Mouse (Mus musculus) hindbrain, postnatal 0 days (tissue): ENCODE results near the gene Sfxn3. TPM values are rescaled to one million over a fixed set of nuclear protein-coding genes. Genes with fewer than 3 reads are reported as not detected.

ENCODE experiments used
- ATAC-seq: fragments of 200-750 bp; cut with Nextera tagmentation; 2 replicates; pipeline ENCODE4 v1.8.0; 2017; ENCODE audit warnings: mild to moderate bottlenecking, moderate TSS enrichment, moderate library complexity
- DNase-seq: peaks from one replicate; pipeline ENCODE4 v3.0.0-alpha.2; 2015; ENCODE audit warnings: low spot score
- H3K27ac ChIP-seq: fragments of 300-500 bp; sonication (generic); 2 replicates; pipeline ENCODE4 v1.5.1; 2014; ENCODE audit warnings: mild to moderate bottlenecking
- H3K27me3 ChIP-seq: fragments of 300-500 bp; sonication (generic); 2 replicates; pipeline ENCODE4 v1.6.1; 2014; ENCODE audit warnings: low read length, mixed read lengths; ENCODE audit not compliant: insufficient read depth
- H3K36me3 ChIP-seq: fragments of 300-500 bp; sonication (generic); 2 replicates; pipeline ENCODE4 v1.6.1; 2014; ENCODE audit warnings: low read length, mixed read lengths; ENCODE audit not compliant: insufficient read depth
- H3K4me1 ChIP-seq: fragments of 300-500 bp; sonication (generic); 2 replicates; pipeline ENCODE4 v1.6.1; 2014; ENCODE audit warnings: antibody characterized with exemption, low read length, mixed read lengths; ENCODE audit not compliant: insufficient read depth
- H3K4me2 ChIP-seq: fragments of 300-500 bp; sonication (generic); 2 replicates; pipeline ENCODE4 v1.6.1; 2014; ENCODE audit warnings: low read depth, mild to moderate bottlenecking, low read length, moderate library complexity, mixed read lengths
- H3K4me3 ChIP-seq: fragments of 300-500 bp; sonication (generic); 2 replicates; pipeline ENCODE4 v1.5.1; 2014; ENCODE audit warnings: low read length
- H3K9ac ChIP-seq: fragments of 300-500 bp; sonication (generic); replicated peaks from 2 replicates; pipeline ENCODE4 v1.6.1; 2014; ENCODE audit warnings: mild to moderate bottlenecking, low read length, moderate library complexity, mixed read lengths
- H3K9me3 ChIP-seq: fragments of 300-500 bp; sonication (generic); 2 replicates; pipeline ENCODE4 v1.6.1; 2016; ENCODE audit warnings: low read length, mixed read lengths
- CTCF ChIP-seq: IDR thresholded peaks from 2 replicates; pipeline ENCODE4 v1.5.1; 2016; ENCODE audit warnings: antibody characterized with exemption, control low read depth, low read depth
- WGBS: fragments of 180-500 bp; shearing (Covaris S2); extraction: QIAGEN DNeasy Blood & Tissue Kit; methylation state at CpG from one replicate; pipeline ENCODE4 v1.1.7; 2014; 5-methylcytosine and 5-hydroxymethylcytosine counted together
- polyA plus RNA-seq: library from polyadenylated mRNA; unstranded; fragments of >200 nt; fragmentation: Nextera tagmentation; extraction: Ambion mirVana; gene quantifications from 2 replicates; pipeline ENCODE4 v1.2.1, GENCODE M21; 2015
- total RNA-seq: library from RNA; depleted of rRNA; stranded (reverse); fragments of >200 nt; gene quantifications from 2 replicates; pipeline ENCODE4 v1.2.3, GENCODE M21; 2014; rRNA removed

Sfxn3 gene
- total RNA-seq (63.9 and 76.9 TPM in 2 replicates), polyA plus RNA-seq (64.4 and 77.3 TPM in 2 replicates)

GRCm38 (mm10) chr19:45047417-45047934 lies at the start of gene Sfxn3:
Gene Sfxn3 (plus strand): TSS chr19:45047503.
- under 1% methylated on average over 26 of the region's 26 CpGs for WGBS
- H3K4me1 ChIP-seq, result peaks cover 8% of the 10 kb centered on the region; the same call in 1 of the 2 replicates
- ATAC-seq, result peak; percentile 89

DNA sequence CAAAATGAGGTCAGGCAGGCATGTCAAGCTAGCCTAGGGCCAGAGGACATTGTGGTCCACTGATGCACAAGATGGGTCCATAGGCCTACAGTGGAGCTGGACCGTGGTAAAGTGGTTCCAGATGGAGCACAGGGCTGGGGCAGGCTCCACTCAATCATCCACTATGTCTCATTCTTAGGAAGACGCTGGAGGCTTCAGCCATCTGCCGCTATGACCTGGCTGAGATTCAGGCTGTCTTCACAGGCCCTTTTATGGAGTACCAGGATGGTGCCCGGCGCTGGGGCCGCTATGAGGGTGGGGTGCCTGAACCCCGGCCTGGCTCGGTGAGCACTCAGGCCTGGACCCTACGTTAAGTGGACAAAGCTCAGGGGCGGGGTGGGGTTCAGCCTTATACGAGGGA lies 49.5 kb upstream of the Sfxn3 start:
- 80% methylated on average over 11 of the region's 11 CpGs for WGBS
- Histone ChIP-seq H3K27me3 (no peaks in the 10 kb centered on the region), H3K36me3 (peaks cover 29% of the 10 kb centered on the region; the same call in 1 of the 2 replicates), H3K4me1 (no peaks in the 10 kb centered on the region), H3K27ac (no peak overlapping the region), H3K4me2 (no peak overlapping the region), H3K9me3 (no peaks in the 10 kb centered on the region), H3K4me3 (no peak overlapping the region), H3K9ac (no peak overlapping the region)
- no peak for TF ChIP-seq CTCF
- DNase-seq (no peak), ATAC-seq (peak; percentile 41)

More at GRCm38 (mm10) chr19:45047417-45047934, at the start of gene Sfxn3:
- peak; percentile 85 for TF ChIP-seq CTCF
- Histone ChIP-seq H3K9me3 (no peaks in the 10 kb centered on the region), H3K27ac (peak within 1 kb of the TSS; percentile 91), H3K4me2 (peak within 1 kb of the TSS; percentile 87), H3K4me3 (peak within 1 kb of the TSS; percentile 51), H3K27me3 (no peaks in the 10 kb centered on the region), H3K9ac (peak within 1 kb of the TSS; percentile 66), H3K36me3 (peaks cover 21% of the 10 kb centered on the region; the same call in 1 of the 2 replicates)
- peak; percentile 95 for DNase-seq

- no peak for DNase-seq
- Histone ChIP-seq H3K9ac (no peak overlapping the region), H3K4me2 (no peak overlapping the region), H3K27me3 (no peaks in the 10 kb centered on the region), H3K4me1 (no peaks in the 10 kb centered on the region), H3K4me3 (no peak overlapping the region), H3K9me3 (no peaks in the 10 kb centered on the region), H3K27ac (no peak overlapping the region), H3K36me3 (peaks cover 35% of the 10 kb centered on the region)
- TF ChIP-seq CTCF, result no peak
- no peak for ATAC-seq
- 86% methylated on average over 8 of the region's 8 CpGs for WGBS
Observed at GRCm38 (mm10) chr19:44999647-45000046, 47.7 kb upstream of the Sfxn3 start.

DNA sequence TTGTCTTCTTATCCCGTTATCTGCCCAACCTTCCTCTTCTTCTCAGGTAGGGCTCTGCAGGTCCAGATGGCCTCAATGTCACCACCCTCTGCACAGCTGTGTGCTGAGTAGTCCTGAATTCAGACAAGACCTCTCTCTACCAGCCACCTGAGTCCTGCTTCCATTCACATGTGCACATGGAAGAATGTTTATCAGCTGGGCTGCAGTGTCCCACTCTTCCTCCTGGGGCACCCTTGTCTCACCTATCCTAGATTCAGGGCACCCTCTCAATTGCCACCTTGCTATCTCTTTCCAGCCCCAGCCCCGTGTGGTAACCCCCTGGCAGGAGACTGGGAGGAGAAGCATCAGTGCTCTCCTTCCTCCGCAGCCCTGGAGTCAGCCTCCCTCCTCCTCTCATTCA lies 45.0 kb upstream of the Sfxn3 start:
- Histone ChIP-seq H3K9ac (no peak overlapping the region), H3K9me3 (no peaks in the 10 kb centered on the region), H3K4me2 (no peak overlapping the region), H3K4me1 (peaks cover 13% of the 10 kb centered on the region), H3K4me3 (no peak overlapping the region), H3K36me3 (peaks cover 29% of the 10 kb centered on the region), H3K27ac (no peak overlapping the region), H3K27me3 (no peaks in the 10 kb centered on the region)
- DNase-seq (no peak), ATAC-seq (no peak)
- 67% methylated on average over 3 of the region's 3 CpGs for WGBS
- TF ChIP-seq CTCF, result peak; percentile 49

DNA sequence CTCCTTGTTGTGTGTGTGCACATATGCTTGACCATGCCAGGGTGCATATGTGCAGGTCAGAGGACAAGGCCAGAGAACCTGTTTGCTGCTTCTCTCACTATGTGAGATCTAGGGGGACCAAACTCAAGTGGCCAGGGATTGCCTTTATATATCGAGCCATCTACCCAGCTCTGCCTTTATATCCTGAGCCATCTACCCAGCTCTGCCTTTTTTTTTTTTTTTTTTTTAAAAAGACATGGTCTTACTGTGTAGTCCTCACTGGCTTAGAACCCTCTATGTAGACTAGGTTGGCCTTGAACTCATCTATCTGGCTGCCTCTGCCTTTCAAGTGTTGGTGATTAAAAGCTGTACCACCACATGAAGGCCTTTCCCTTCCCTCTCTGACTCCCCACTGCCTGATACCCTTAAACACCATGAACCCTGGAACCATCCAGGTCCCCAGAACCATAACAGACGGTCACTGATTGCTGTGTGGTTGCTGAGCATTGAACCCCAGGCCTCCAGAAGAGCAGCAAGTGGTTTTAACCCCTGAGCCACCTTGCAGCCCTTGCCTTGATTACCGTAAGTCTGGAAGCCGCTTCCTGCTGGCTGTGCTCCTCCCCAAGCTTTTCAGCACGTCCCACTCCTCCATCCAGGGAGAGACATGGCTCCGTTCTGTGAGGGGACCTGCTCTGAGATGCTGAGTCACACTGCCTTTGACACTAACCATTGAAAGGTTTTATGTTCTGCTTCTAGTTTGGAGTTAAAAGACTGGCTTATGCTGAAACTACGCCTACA lies 43.4 kb upstream of the Sfxn3 start:
- H3K4me3 ChIP-seq, result no peak overlapping the region
- H3K4me1 ChIP-seq, result peaks cover 14% of the 10 kb centered on the region
- DNase-seq (no peak), ATAC-seq (no peak)
- no peak overlapping the region for H3K27ac ChIP-seq
- WGBS, result 84% methylated on average over 7 of the region's 7 CpGs
- H3K9ac ChIP-seq, result no peak overlapping the region
- no peaks in the 10 kb centered on the region for H3K27me3 ChIP-seq
- no peaks in the 10 kb centered on the region for H3K9me3 ChIP-seq
- no peak overlapping the region for H3K4me2 ChIP-seq
- TF ChIP-seq CTCF, result no peak
- peaks cover 17% of the 10 kb centered on the region for H3K36me3 ChIP-seq

DNA sequence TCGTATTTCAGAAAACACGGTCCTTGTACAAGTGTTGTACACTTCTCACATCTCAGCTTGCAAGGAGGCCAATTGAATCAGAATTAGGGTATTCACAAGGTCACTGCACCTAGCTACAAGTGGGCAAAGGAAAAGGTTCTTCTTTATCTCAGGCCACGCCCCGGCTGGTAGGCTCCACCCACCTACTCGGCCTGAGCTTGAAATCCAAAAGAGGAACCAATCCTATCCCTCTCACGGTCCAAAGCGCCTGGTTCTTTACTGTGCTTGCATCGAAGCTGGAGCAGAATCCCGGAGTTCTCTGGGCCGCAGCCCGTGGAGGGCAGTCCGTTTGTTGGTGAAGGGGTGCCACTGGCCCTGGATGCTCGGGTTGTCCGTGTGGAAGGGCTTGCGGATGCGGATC lies 41.9 kb upstream of the Sfxn3 start, which contains the start of gene Twnk:
Gene Twnk (plus strand): TSS at position 220 of the 400 bp plus-strand sequence.
- H3K36me3 ChIP-seq, result peaks cover 22% of the 10 kb centered on the region
- DNase-seq (peak; percentile 48), ATAC-seq (0 out of 2 replicates have a peak, but pooled peaks have one; percentile 1)
- peak within 1 kb of the TSS; percentile 71 for H3K4me3 ChIP-seq
- no peaks in the 10 kb centered on the region for H3K27me3 ChIP-seq
- H3K27ac ChIP-seq, result peak within 1 kb of the TSS; percentile 81
- TF ChIP-seq CTCF, result no peak
- H3K9me3 ChIP-seq, result no peaks in the 10 kb centered on the region
- peaks cover 14% of the 10 kb centered on the region for H3K4me1 ChIP-seq
- 10% methylated on average over 16 of the region's 16 CpGs for WGBS
- peak within 1 kb of the TSS; percentile 73 for H3K9ac ChIP-seq
- H3K4me2 ChIP-seq, result peak within 1 kb of the TSS; percentile 93
